Mouse (Mus musculus): Measurements from ENCODE around the gene Gm9821. TPM values are rescaled to one million over a fixed set of nuclear protein-coding genes. Genes with fewer than 3 reads are reported as not detected.

Gene Gm9821
- polyA plus RNA-seq, 1 experiment = not detected

DNA sequence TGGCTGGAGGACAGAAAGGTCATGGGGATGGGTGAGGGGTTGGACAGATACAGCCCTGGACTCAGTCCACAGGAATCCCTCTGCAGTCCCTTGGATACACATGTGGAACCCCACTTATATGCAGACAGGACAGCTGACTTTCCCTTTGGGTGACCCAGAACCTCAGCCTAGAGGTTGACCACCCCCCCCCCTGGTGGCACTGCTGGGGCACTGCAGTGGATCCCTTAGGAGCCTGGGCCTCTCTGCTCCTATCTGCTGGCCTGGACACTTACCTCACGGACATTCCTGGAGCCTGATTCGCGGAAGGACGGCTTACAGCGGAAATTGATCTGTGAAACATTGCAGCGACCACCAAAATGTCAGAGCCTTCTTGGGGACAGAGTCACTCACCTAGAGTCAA, 3.1 kb upstream of the Gm9821 start:
- TF ChIP-seq POLR2A (IDR thresholded peaks at IDR 0.05; ENCODE audit: low read depth, low read length) = no peak
- peak; percentile 42; the same call in 1 of the 2 replicates for TF ChIP-seq CTCF (IDR thresholded peaks at IDR 0.05; ENCODE audit: extremely low read depth, insufficient read length, insufficient replicate concordance, low read depth, low read length)
- Histone ChIP-seq H3K36me3 (ENCODE audit: control insufficient read depth, insufficient read depth, low read length) (peaks cover 55% of the 10 kb centered on the region), H3K4me3 (ENCODE audit: low read depth, low read length) (no peak overlapping the region), H3K27ac (ENCODE audit: insufficient read depth, low read depth, low read length) (no peak overlapping the region), H3K27me3 (ENCODE audit: control insufficient read depth, insufficient read depth, low read length) (no peaks in the 10 kb centered on the region), H3K4me1 (ENCODE audit: control insufficient read depth, insufficient read depth, insufficient read length, low read length) (peaks cover 13% of the 10 kb centered on the region)
- 75% methylated on average over 6 of the region's 6 CpGs for WGBS

GRCm38 (mm10) chr2:91944170-91944950, 1.1 kb upstream of the Gm9821 start:
- Histone ChIP-seq H3K27ac (ENCODE audit: insufficient read depth, low read depth, low read length) (no peak overlapping the region), H3K4me1 (ENCODE audit: control insufficient read depth, insufficient read depth, insufficient read length, low read length) (peaks cover 28% of the 10 kb centered on the region)
- WGBS = 50% methylated on average over 13 of the region's 13 CpGs

DNA sequence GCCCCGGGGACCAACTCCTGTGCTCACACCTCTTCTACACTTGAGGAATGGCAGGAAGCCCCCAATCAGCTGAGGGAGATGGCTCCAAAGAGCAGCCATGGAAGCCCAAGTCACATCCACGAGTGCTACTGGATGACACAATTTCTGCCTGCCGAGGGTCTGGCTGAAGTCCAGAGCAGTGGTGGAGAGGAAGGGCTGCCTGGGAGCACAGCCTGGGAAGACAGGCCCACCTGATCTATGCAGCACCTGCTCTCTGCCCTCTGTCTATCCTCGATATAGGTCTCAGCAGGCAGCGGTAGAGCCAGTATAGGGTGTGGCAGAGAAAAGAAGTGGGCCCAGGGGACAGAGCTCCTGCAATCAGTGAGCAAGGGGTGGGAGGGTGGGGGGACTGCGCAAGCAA, 1.3 kb downstream of the Gm9821 start:
- TF ChIP-seq POLR2A (IDR thresholded peaks at IDR 0.05; ENCODE audit: low read depth, low read length) (no peak), CTCF (IDR thresholded peaks at IDR 0.05; ENCODE audit: extremely low read depth, insufficient read length, insufficient replicate concordance, low read depth, low read length) (no peak)
- H3K36me3 ChIP-seq (ENCODE audit: control insufficient read depth, insufficient read depth, low read length) = peaks cover 17% of the 10 kb centered on the region
- 21% methylated on average over 6 of the region's 6 CpGs for WGBS
- H3K27ac ChIP-seq (ENCODE audit: insufficient read depth, low read depth, low read length) = no peak overlapping the region
- H3K4me1 ChIP-seq (ENCODE audit: control insufficient read depth, insufficient read depth, insufficient read length, low read length) = peaks cover 37% of the 10 kb centered on the region
- H3K27me3 ChIP-seq (ENCODE audit: control insufficient read depth, insufficient read depth, low read length) = no peaks in the 10 kb centered on the region
- H3K4me3 ChIP-seq (ENCODE audit: low read depth, low read length) = no peak overlapping the region

More at GRCm38 (mm10) chr2:91944170-91944950, 1.1 kb upstream of the Gm9821 start:
- TF ChIP-seq POLR2A (IDR thresholded peaks at IDR 0.05; ENCODE audit: low read depth, low read length) (no peak), CTCF (IDR thresholded peaks at IDR 0.05; ENCODE audit: extremely low read depth, insufficient read length, insufficient replicate concordance, low read depth, low read length) (peak; percentile 91)
- Histone ChIP-seq H3K4me3 (ENCODE audit: low read depth, low read length) (no peak overlapping the region), H3K27me3 (ENCODE audit: control insufficient read depth, insufficient read depth, low read length) (no peaks in the 10 kb centered on the region), H3K36me3 (ENCODE audit: control insufficient read depth, insufficient read depth, low read length) (peaks cover 35% of the 10 kb centered on the region)

DNA sequence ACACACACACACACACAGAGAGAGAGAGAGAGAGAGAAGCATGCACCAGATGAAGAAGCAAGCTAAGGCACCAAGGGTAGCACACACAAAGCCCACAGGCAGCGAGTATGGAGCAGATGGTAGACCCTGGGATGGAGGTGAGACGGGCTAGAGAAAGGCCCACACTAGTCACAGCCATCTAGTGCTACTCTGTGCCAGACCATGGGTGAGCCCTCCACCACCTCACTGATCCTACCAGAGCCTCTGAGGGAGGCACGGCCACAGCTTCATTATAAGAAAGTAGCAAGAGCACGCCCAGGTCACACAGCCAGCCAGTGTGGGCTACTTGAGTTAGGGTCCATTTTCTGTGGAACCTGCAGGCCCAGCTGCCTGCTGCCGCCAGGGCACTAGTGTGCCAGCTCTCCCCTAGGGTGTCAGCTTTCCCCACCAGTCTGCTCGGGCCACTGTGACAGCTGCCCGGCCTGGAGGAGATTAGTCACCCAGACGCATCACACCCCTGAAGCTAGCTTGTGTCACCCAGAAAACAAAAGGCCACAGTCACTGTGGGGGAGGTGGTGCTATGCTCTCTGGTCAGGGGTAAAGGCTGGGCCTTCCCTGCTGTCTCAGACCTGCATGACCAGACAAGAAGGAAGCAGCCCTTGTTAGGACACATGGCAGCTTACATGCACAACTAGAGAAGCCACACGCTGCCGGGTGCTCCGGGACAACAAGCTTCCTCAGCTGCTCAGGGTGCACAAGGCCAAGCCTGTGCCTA, 2.1 kb downstream of the Gm9821 start:
- TF ChIP-seq CTCF (IDR thresholded peaks at IDR 0.05; ENCODE audit: extremely low read depth, insufficient read length, insufficient replicate concordance, low read depth, low read length) (no peak), POLR2A (IDR thresholded peaks at IDR 0.05; ENCODE audit: low read depth, low read length) (no peak)
- Histone ChIP-seq H3K27me3 (ENCODE audit: control insufficient read depth, insufficient read depth, low read length) (no peaks in the 10 kb centered on the region), H3K4me3 (ENCODE audit: low read depth, low read length) (peak overlapping the region; percentile 10; the same call in 1 of the 2 replicates), H3K4me1 (ENCODE audit: control insufficient read depth, insufficient read depth, insufficient read length, low read length) (peaks cover 37% of the 10 kb centered on the region), H3K36me3 (ENCODE audit: control insufficient read depth, insufficient read depth, low read length) (peaks cover 12% of the 10 kb centered on the region), H3K27ac (ENCODE audit: insufficient read depth, low read depth, low read length) (peak overlapping the region; percentile 56)
- 32% methylated on average over 11 of the region's 11 CpGs for WGBS

DNA sequence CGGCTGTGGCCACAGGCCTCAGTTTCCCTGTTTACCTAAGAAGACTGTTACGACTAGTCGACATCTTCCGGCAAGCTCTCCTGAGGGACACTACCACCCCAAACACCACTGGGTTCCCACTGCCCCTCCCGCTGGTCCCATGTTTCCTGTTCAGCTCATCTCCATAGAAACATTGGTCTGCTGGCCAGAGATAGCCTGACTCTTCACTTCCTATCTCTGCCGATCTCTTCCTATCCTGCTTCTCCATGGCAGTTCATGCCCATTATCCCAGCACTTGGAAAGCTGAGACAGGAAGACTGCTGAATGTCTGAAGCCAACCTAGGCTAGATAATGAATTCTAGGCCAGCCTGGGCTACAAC, 2.6 kb downstream of the Gm9821 start:
- 30% methylated on average over 6 of the region's 6 CpGs for WGBS
- Histone ChIP-seq H3K4me1 (ENCODE audit: control insufficient read depth, insufficient read depth, insufficient read length, low read length) (peaks cover 37% of the 10 kb centered on the region), H3K4me3 (ENCODE audit: low read depth, low read length) (peak overlapping the region; percentile 10; the same call in 1 of the 2 replicates), H3K36me3 (ENCODE audit: control insufficient read depth, insufficient read depth, low read length) (peaks cover 12% of the 10 kb centered on the region), H3K27me3 (ENCODE audit: control insufficient read depth, insufficient read depth, low read length) (no peaks in the 10 kb centered on the region), H3K27ac (ENCODE audit: insufficient read depth, low read depth, low read length) (peak overlapping the region; percentile 56)
- TF ChIP-seq POLR2A (IDR thresholded peaks at IDR 0.05; ENCODE audit: low read depth, low read length) (no peak), CTCF (IDR thresholded peaks at IDR 0.05; ENCODE audit: extremely low read depth, insufficient read length, insufficient replicate concordance, low read depth, low read length) (no peak)

GRCm38 (mm10) chr2:91948792-91949241, 3.3 kb downstream of the Gm9821 start:
- 17% methylated on average over 3 of the region's 3 CpGs for WGBS
- Histone ChIP-seq H3K4me3 (ENCODE audit: low read depth, low read length) (no peak overlapping the region), H3K4me1 (ENCODE audit: control insufficient read depth, insufficient read depth, insufficient read length, low read length) (peaks cover 40% of the 10 kb centered on the region), H3K27ac (ENCODE audit: insufficient read depth, low read depth, low read length) (peak overlapping the region; percentile 56), H3K27me3 (ENCODE audit: control insufficient read depth, insufficient read depth, low read length) (no peaks in the 10 kb centered on the region), H3K36me3 (ENCODE audit: control insufficient read depth, insufficient read depth, low read length) (0 out of 2 replicates have a peak, but pooled peaks cover 7% of the 10 kb centered on the region)
- TF ChIP-seq POLR2A (IDR thresholded peaks at IDR 0.05; ENCODE audit: low read depth, low read length) (no peak), CTCF (IDR thresholded peaks at IDR 0.05; ENCODE audit: extremely low read depth, insufficient read length, insufficient replicate concordance, low read depth, low read length) (no peak)
